In the genomic region with DNA sequence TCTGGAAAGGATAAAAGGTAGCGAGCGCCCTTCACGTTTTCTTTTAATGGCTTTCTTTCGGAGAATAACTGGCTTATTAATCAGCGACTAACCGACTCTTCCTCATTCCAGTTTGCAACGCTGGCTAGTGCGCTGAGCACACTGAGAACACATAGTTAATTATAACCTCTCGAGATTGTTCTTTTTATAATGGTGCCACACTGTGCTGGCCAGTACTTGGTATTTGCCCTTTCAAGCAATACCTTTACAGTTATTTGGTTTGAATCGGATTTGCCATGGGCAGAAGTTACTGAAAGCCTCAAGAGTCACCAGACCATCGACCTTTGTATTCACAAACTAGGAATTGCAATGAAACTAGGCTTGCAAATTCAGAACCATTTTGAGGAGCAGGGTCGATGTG, we compare ENCODE assay signal across 9 mouse cellular contexts. TPM values are rescaled to one million over a fixed set of nuclear protein-coding genes. Genes with fewer than 3 reads are reported as not detected.
DNase-seq lines count a peak whose midpoint lies in the region; ATAC-seq and TF ChIP-seq lines count a peak whose summit lies in the region.
"Had no signal": no experiment of that assay in that cellular context is flagged by ENCODE, and none has a peak within 500 bp of the region (broad histone marks: within the 10 kb centered on the region; RNA-seq: fewer than 3 reads in every experiment).

No protein-coding gene starts in this region.

- H3K27ac ChIP-seq in lung, postnatal 0 days (ENCODE audit: low read length): peak overlapping the region; percentile 92
- H3K27ac ChIP-seq in embryonic facial prominence, embryonic 15.5 days (replicated peaks): peak overlapping the region; percentile 95
- H3K27ac ChIP-seq in midbrain, embryonic 16.5 days (ENCODE audit: low read length): peak overlapping the region; percentile 98

- H3K4me1 ChIP-seq in lung, postnatal 0 days (ENCODE audit: insufficient read depth, low read depth, low read length): peaks cover 5% of the 10 kb centered on the region
- H3K4me1 ChIP-seq in embryonic facial prominence, embryonic 15.5 days: peaks cover 19% of the 10 kb centered on the region
- peaks cover 11% of the 10 kb centered on the region for H3K4me1 ChIP-seq in midbrain, embryonic 16.5 days (ENCODE audit: control insufficient read depth, insufficient read depth, low read length)

- no peak for ATAC-seq in lung, postnatal 0 days
- ATAC-seq in embryonic facial prominence, embryonic 15.5 days (ENCODE audit: insufficient number of reproducible peaks, low FRiP score, low TSS enrichment, low read depth): no peak
- ATAC-seq in midbrain, embryonic 16.5 days: peak; percentile 39; the same call in 1 of the 2 replicates

- no peak for TF ChIP-seq CTCF in lung, postnatal 0 days (IDR thresholded peaks at IDR 0.05)

- peaks cover 7% of the 10 kb centered on the region; the same call in 1 of the 2 replicates for H3K36me3 ChIP-seq in lung, postnatal 0 days (ENCODE audit: insufficient read depth, low read length)
- H3K36me3 ChIP-seq in embryonic facial prominence, embryonic 15.5 days: peaks cover 16% of the 10 kb centered on the region
- peaks cover 3% of the 10 kb centered on the region; the same call in 1 of the 2 replicates for H3K36me3 ChIP-seq in midbrain, embryonic 16.5 days (ENCODE audit: control insufficient read depth, insufficient read depth, low read length)

- DNase-seq in lung, postnatal 0 days (ENCODE audit: low spot score): peak; percentile 57
- no peak for DNase-seq in lung, postnatal 25 days (ENCODE audit: low spot score)
- peak; percentile 66 for DNase-seq in kidney, adult 9 months
- DNase-seq in gastrocnemius, adult 8-10 months (ENCODE audit: low spot score in 2 of 2): no peak
- no peak for DNase-seq in adrenal gland, postnatal 10 days
- DNase-seq in ovary, postnatal 36 days (ENCODE audit: low spot score): no peak

- peak overlapping the region; percentile 70 for H3K4me2 ChIP-seq in lung, postnatal 0 days (replicated peaks; ENCODE audit: low read depth, low read length)
- H3K4me2 ChIP-seq in embryonic facial prominence, embryonic 15.5 days (replicated peaks): peak overlapping the region; percentile 62
- peak overlapping the region; percentile 76 for H3K4me2 ChIP-seq in midbrain, embryonic 16.5 days (ENCODE audit: low read length)

- H3K4me3 ChIP-seq in lung, postnatal 0 days (ENCODE audit: low read depth, low read length): peak overlapping the region; percentile 84
- peak overlapping the region; percentile 97 for H3K4me3 ChIP-seq in embryonic facial prominence, embryonic 15.5 days (replicated peaks)
- peak overlapping the region; percentile 94 for H3K4me3 ChIP-seq in midbrain, embryonic 16.5 days (ENCODE audit: low read depth, low read length)

- no peaks in the 10 kb centered on the region for H3K27me3 ChIP-seq in lung, postnatal 0 days (replicated peaks; ENCODE audit: insufficient read depth, low read length)
- no peaks in the 10 kb centered on the region for H3K27me3 ChIP-seq in embryonic facial prominence, embryonic 15.5 days
- H3K27me3 ChIP-seq in midbrain, embryonic 16.5 days (ENCODE audit: control insufficient read depth, insufficient read depth, low read depth, low read length): no peaks in the 10 kb centered on the region

- no peaks in the 10 kb centered on the region for H3K9me3 ChIP-seq in lung, postnatal 0 days (ENCODE audit: low read length)
- H3K9me3 ChIP-seq in embryonic facial prominence, embryonic 15.5 days (replicated peaks): no peaks in the 10 kb centered on the region
- no peaks in the 10 kb centered on the region for H3K9me3 ChIP-seq in midbrain, embryonic 16.5 days (replicated peaks; ENCODE audit: control insufficient read depth, low read length, poor library complexity, severe bottlenecking)

- WGBS in lung, postnatal 0 days: under 1% methylated on average over 12 of the region's 12 CpGs
- WGBS in embryonic facial prominence, embryonic 15.5 days: under 1% methylated on average over 12 of the region's 12 CpGs
- under 1% methylated on average over 12 of the region's 12 CpGs for WGBS in midbrain, embryonic 16.5 days

- 0 out of 2 replicates have a peak, but pooled peaks have one; percentile 15 for TF ChIP-seq EP300 in lung, postnatal 0 days (IDR thresholded peaks at IDR 0.05)

- peak overlapping the region; percentile 76 for H3K9ac ChIP-seq in lung, postnatal 0 days (replicated peaks; ENCODE audit: low read depth)
- peak overlapping the region; percentile 87 for H3K9ac ChIP-seq in embryonic facial prominence, embryonic 15.5 days
- H3K9ac ChIP-seq in midbrain, embryonic 16.5 days (ENCODE audit: low read depth, low read length): peak overlapping the region; percentile 93

RNA-seq across cellular contexts. Expression of gene Pet117, which starts 0.7 kb away (rescaled TPM):
- polyA plus RNA-seq in lung, postnatal 0 days (2015; fragmentation: Nextera tagmentation; extraction: Ambion mirVana): 1.6 and 2.5 TPM in 2 replicates
- 0.79 and 2.2 TPM in 2 replicates for polyA plus RNA-seq in embryonic facial prominence, embryonic 15.5 days (2015; fragmentation: Nextera tagmentation; extraction: Ambion mirVana)
- 3.3 TPM in 1 of 2 replicates, not detected in the other for polyA plus RNA-seq in midbrain, embryonic 16.5 days (2015; fragmentation: Nextera tagmentation; extraction: Ambion mirVana)
- 1 to 10 TPM; 2.1 to 8.4 (median 5.7) TPM for total RNA-seq in gastrocnemius, adult 8-10 months (2022)
- 1 to 10 TPM; 5.9 to 8.6 TPM for total RNA-seq in adrenal gland, postnatal 10 days (2021)
- total RNA-seq: hematopoietic stem cell, adult 5-6 weeks had no signal

RNA-seq across cellular contexts. Expression of gene Kat14, which starts 0.7 kb away (rescaled TPM):
- 19.1 and 21.9 TPM in 2 replicates for polyA plus RNA-seq in lung, postnatal 0 days (2015; fragmentation: Nextera tagmentation; extraction: Ambion mirVana)
- 35.7 and 42.3 TPM in 2 replicates for polyA plus RNA-seq in embryonic facial prominence, embryonic 15.5 days (2015; fragmentation: Nextera tagmentation; extraction: Ambion mirVana)
- polyA plus RNA-seq in midbrain, embryonic 16.5 days (2015; fragmentation: Nextera tagmentation; extraction: Ambion mirVana): 26.4 and 26.9 TPM in 2 replicates
- 10 to 100 TPM; 19.3 to 28.7 (median 23.0) TPM for total RNA-seq in gastrocnemius, adult 8-10 months (2022)
- total RNA-seq in adrenal gland, postnatal 10 days (2021): 10 to 100 TPM; 23.8 to 28.8 TPM

RNA-seq across cellular contexts. Expression of gene Ovol2, which starts 37.6 kb away (rescaled TPM):
- 3.9 and 4.0 TPM in 2 replicates for polyA plus RNA-seq in lung, postnatal 0 days (2015; fragmentation: Nextera tagmentation; extraction: Ambion mirVana)
- polyA plus RNA-seq in embryonic facial prominence, embryonic 15.5 days (2015; fragmentation: Nextera tagmentation; extraction: Ambion mirVana): 3.3 and 4.4 TPM in 2 replicates
- not detected in 2 replicates for polyA plus RNA-seq in midbrain, embryonic 16.5 days (2015; fragmentation: Nextera tagmentation; extraction: Ambion mirVana)
- total RNA-seq in gastrocnemius, adult 8-10 months (2022): not detected
- not detected for total RNA-seq in adrenal gland, postnatal 10 days (2021)
- total RNA-seq: hematopoietic stem cell, adult 5-6 weeks had no signal

Comparison
In these comparisons a context has a peak if more than half of its experiments do, and no peak if none do; other contexts are left out.
1. DNase-seq: peak in lung, postnatal 0 days (single experiment) and kidney, adult 9 months (single experiment); none in lung, postnatal 25 days (single experiment), gastrocnemius, adult 8-10 months (0 of 2), adrenal gland, postnatal 10 days (single experiment) and ovary, postnatal 36 days (single experiment).
2. Peak in every context shown above with its lines, with median percentiles within 50 percentile points of each other: H3K27ac ChIP-seq, H3K4me2 ChIP-seq, H3K4me3 ChIP-seq and H3K9ac ChIP-seq.